In the genomic region with DNA sequence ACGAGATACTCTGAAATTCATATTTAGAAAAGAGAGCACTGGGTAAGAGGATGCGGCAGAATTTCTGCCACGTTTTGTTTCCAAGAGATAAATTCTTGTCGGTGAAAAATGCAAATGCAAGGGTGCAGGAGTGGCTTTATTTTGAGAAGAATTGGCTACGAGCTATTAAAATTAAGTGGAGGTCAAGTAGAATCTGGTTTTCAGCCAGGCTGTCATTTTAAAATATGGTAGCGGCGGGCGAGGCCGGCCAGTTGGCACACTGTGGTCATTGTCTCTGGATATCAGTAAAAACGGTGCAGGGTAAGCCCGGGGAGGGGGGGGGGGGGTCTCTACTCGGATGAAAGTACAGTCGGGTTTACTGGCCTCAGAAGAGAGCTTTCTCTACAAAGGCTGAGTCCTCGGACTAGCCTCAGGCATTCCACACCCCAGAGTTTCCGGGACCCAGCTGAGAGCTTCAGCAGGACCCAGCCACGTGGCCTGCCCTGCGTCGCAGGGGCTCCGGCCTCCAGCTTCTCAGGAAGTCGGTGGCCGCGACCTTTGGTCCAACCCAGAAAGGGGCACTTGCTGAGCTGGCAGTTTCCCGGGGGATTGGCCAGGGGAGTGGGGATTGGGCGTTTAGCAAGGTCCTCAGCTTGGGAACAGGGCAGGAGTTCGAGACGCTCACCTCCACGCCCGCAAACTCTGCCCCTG, we compare ENCODE assay signal across 8 mouse cellular contexts. TPM values are rescaled to one million over a fixed set of nuclear protein-coding genes. Genes with fewer than 3 reads are reported as not detected.
DNase-seq lines count a peak whose midpoint lies in the region; ATAC-seq lines count a peak whose summit lies in the region.

No protein-coding gene starts in this region.

- no peak overlapping the region for H3K27ac ChIP-seq in forebrain, embryonic 14.5 days (ENCODE audit: low read depth, low read length)
- H3K27ac ChIP-seq in forebrain, embryonic 16.5 days (ENCODE audit: low read length), result no peak overlapping the region

- peak; percentile 15 for DNase-seq in forebrain, embryonic 14.5 days (ENCODE audit: low spot score)
- DNase-seq in thymus, postnatal 4 days, result peak; percentile 8
- no peak for DNase-seq in thymus, postnatal 36 days
- DNase-seq in kidney, postnatal 10 days, result peak; percentile 35
- DNase-seq in yolk sac, embryonic 10.5 days (ENCODE audit: low spot score), result peak; percentile 80
- no peak for DNase-seq in spleen, postnatal 36 days (ENCODE audit: low spot score in 2 of 2)

- 2% methylated on average over 28 of the region's 28 CpGs for WGBS in forebrain, embryonic 14.5 days
- 2% methylated on average over 28 of the region's 28 CpGs for WGBS in forebrain, embryonic 16.5 days

- peaks cover 5% of the 10 kb centered on the region; the same call in 1 of the 2 replicates for H3K4me1 ChIP-seq in forebrain, embryonic 14.5 days (ENCODE audit: control insufficient read depth, insufficient read depth, low read length)
- peaks cover 21% of the 10 kb centered on the region for H3K4me1 ChIP-seq in forebrain, embryonic 16.5 days (replicated peaks; ENCODE audit: control insufficient read depth, insufficient read depth, low read length)

- no peaks in the 10 kb centered on the region for H3K9me3 ChIP-seq in forebrain, embryonic 14.5 days (replicated peaks; ENCODE audit: control insufficient read depth, low read length)
- no peaks in the 10 kb centered on the region for H3K9me3 ChIP-seq in forebrain, embryonic 16.5 days (ENCODE audit: control insufficient read depth, low read length)

- H3K4me2 ChIP-seq in forebrain, embryonic 14.5 days (ENCODE audit: low read length), result no peak overlapping the region
- H3K4me2 ChIP-seq in forebrain, embryonic 16.5 days (ENCODE audit: low read length), result no peak overlapping the region

- no peak overlapping the region for H3K9ac ChIP-seq in forebrain, embryonic 14.5 days (ENCODE audit: low read length)
- no peak overlapping the region for H3K9ac ChIP-seq in forebrain, embryonic 16.5 days (replicated peaks; ENCODE audit: low read depth, low read length)

- no peak for ATAC-seq in forebrain, embryonic 14.5 days
- ATAC-seq in forebrain, embryonic 16.5 days, result no peak
- no peak for ATAC-seq in CD4-positive, CD25-positive, alpha-beta regulatory T cell, adult 4 months

- no peaks in the 10 kb centered on the region for H3K36me3 ChIP-seq in forebrain, embryonic 14.5 days (ENCODE audit: control insufficient read depth, insufficient read depth, low read length)
- H3K36me3 ChIP-seq in forebrain, embryonic 16.5 days (ENCODE audit: control insufficient read depth, insufficient read depth), result no peaks in the 10 kb centered on the region

- H3K27me3 ChIP-seq in forebrain, embryonic 14.5 days (replicated peaks; ENCODE audit: control insufficient read depth, insufficient read depth, low read length), result peaks cover 74% of the 10 kb centered on the region
- H3K27me3 ChIP-seq in forebrain, embryonic 16.5 days (replicated peaks; ENCODE audit: control insufficient read depth, insufficient read depth, low read length), result peaks cover 50% of the 10 kb centered on the region

- H3K4me3 ChIP-seq in forebrain, embryonic 14.5 days (ENCODE audit: low read depth, low read length), result no peak overlapping the region
- no peak overlapping the region for H3K4me3 ChIP-seq in forebrain, embryonic 16.5 days (replicated peaks; ENCODE audit: low read length)

RNA-seq across cellular contexts. Expression of gene Twist1, which starts 1.7 kb away (rescaled TPM):
- polyA plus RNA-seq in forebrain, embryonic 14.5 days (2014; fragmentation: Nextera tagmentation; extraction: Ambion mirVana), result 0.69 and 0.96 TPM in 2 replicates
- polyA plus RNA-seq in forebrain, embryonic 16.5 days (2015; fragmentation: Nextera tagmentation; extraction: Ambion mirVana), result 0.51 and 0.58 TPM in 2 replicates
- not detected for polyA plus RNA-seq in CD4-positive, CD25-positive, alpha-beta regulatory T cell, adult 4 months (2017; shearing (Covaris generic))

RNA-seq across cellular contexts. Expression of gene Ferd3l, which starts 27.5 kb away (rescaled TPM):
- not detected in 2 replicates for polyA plus RNA-seq in forebrain, embryonic 14.5 days (2014; fragmentation: Nextera tagmentation; extraction: Ambion mirVana)
- polyA plus RNA-seq in forebrain, embryonic 16.5 days (2015; fragmentation: Nextera tagmentation; extraction: Ambion mirVana), result not detected in 2 replicates
- not detected for polyA plus RNA-seq in CD4-positive, CD25-positive, alpha-beta regulatory T cell, adult 4 months (2017; shearing (Covaris generic))

Comparison
In these comparisons a context has a peak if more than half of its experiments do, and no peak if none do; other contexts are left out.
1. DNase-seq: peak in forebrain, embryonic 14.5 days (single experiment), thymus, postnatal 4 days (single experiment), kidney, postnatal 10 days (single experiment) and yolk sac, embryonic 10.5 days (single experiment); none in thymus, postnatal 36 days (0 of 2) and spleen, postnatal 36 days (0 of 2).